Mouse (Mus musculus): ENCODE data around the gene Etnk1.

The Etnk1 gene

DNA sequence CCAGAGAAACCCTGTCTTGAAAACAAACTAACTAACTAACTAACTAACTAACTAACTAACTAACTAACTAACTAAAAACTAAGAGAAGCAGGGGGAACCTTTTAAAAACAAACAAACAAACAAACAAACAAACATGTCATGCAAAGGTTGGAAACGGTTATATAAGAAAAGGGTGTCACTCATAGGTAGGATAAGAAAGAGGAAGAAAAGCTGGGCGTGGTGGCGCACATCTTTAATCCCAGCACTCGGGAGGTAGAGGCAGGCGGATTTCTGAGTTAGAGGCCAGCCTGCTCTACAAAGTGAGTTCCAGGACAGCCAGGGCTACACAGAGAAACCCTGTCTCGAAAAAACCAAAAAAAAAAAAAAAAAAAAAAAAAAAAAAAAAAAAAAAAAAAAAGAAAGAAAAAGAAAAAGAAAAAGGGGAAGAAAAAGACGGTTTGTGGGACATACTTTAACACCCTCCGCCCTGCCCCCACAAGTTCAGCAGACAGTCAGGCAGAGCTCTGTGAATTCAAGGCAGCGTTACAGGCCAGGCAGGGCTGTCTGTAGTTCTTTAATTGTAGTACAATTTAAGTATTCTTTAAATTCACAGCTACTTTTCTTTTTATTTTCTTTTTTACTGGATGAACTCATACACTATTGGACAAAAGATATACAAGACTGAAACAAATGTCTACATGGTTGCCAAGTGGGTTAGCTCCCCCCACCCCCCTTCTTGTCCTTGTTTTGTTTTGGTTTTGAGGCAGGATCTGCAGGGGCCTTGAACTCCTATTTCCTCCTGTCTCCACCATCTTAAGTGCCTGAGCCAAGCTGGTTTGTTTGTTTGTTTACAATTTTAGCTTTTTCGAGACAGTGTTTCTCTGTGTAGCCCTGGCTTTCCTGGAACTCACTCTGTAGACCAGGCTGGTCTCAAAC is 15.7 kb upstream of the Etnk1 start:
- peak; percentile 66 for DNase-seq

DNA sequence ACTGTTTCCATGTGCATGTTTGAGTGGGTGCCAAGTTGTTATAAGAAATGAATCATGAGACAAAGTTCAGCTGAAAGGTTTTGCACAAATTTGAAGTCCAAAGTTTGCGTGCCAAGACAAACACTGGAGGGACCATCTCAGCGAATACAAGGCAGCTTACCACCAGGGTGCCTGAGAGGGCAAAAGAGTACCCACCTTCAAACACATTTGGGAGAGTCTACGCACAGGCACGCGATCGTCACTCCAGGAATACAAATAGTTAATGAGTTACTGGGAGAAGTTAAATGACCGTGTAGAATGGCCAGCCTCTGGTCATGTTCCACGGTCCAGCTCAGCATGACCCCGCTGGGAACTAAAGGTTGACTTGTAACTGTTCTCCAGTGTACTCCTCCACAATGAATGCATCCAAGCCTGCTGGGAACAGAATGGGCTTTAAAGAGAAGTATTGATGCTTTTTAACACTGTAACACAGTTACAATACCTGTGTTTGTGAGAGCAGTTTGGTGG is 14.6 kb upstream of the Etnk1 start:
- DNase-seq: no peak

DNA sequence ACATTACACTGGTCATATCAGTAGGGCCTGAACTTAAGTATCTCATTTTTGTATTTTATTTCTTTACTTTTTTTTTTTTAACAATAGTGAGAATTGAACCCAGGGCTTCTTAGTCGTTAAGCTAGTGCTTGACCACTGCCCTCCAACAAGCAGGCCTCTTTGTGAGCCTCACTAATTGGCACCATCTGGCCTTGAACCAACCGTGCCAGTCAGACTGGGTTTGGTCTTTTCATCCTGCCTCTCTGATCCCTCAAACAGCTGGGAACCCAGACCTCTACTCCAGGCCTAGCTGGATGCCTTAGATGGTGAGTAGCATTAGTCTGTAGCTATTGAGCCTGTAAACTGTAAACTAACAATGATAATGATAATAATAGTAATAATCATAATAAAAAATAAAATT is 13.9 kb upstream of the Etnk1 start:
- no peak for DNase-seq

DNA sequence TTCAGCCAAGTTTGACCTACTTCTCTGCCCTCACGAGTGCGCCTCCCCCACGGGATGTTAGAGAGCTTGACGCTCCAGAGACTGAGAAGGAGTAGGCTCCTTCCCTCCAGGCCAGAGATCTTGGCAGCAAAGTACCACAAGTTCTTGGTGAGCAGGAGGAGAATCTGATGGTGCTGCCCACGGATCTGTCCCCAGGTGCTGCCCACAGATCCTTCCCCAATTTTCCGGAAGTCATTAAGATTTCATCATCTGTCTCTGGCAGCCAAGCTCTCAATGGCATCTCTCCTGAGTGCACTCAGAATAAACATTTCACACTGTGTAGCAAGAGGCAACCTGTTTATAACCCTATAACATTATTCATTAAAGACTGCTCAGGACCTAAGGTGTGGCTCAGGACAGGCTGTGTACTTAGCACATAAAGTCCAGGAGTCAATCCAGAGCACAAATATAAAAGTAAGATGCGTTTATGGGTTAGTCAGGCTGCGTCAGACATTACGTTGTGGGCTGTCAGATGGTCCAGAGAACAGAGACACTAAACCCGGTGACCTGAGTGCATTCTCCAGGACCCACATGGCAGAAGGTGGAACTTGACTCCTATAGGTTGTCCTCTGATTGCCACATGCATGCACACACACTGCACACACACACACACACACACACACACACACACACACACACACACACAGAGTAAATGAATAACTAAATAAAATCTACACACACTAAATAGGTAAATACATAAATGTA is 13.1 kb upstream of the Etnk1 start:
- DNase-seq: no peak

- DNase-seq: no peak
Measured at GRCm38 (mm10) chr6:143154885-143155284, 12.1 kb upstream of the Etnk1 start.

DNA sequence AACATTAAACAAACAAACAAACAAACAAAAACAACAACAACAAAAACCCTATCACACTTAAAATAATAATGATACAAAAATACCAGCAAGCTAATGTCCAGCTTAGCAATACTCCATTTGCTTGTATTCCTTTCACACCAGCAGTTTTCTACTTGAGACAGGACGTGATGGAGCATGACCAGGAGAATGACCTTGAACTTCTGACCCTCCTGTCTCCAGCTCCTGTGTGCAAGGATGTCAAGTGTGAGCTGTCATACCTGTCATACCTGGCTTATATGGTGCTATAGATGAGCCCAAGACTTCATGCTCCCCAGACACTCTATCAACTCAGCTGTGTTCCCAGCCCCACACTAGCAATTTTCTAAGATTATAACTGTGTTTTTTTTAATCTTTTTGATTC is 11.0 kb upstream of the Etnk1 start:
- no peak for DNase-seq

GRCm38 (mm10) chr6:143156684-143157083 is 10.3 kb upstream of the Etnk1 start:
- peak; percentile 47 for DNase-seq

GRCm38 (mm10) chr6:143157401-143157800 is 9.6 kb upstream of the Etnk1 start:
- DNase-seq: no peak

GRCm38 (mm10) chr6:143160572-143161231 is 6.3 kb upstream of the Etnk1 start:
- no peak for DNase-seq

- DNase-seq: peak; percentile 62
Measured at GRCm38 (mm10) chr6:143162161-143162877, 4.7 kb upstream of the Etnk1 start.

- no peak for DNase-seq
Measured at GRCm38 (mm10) chr6:143163956-143164905, 2.8 kb upstream of the Etnk1 start.

GRCm38 (mm10) chr6:143164906-143165255 is 2.1 kb upstream of the Etnk1 start:
- no peak for DNase-seq

- no peak for DNase-seq
Measured at GRCm38 (mm10) chr6:143165404-143166257, 1.4 kb upstream of the Etnk1 start.

GRCm38 (mm10) chr6:143167409-143167919 is 443 bp downstream of the Etnk1 start:
- no peak for DNase-seq

DNA sequence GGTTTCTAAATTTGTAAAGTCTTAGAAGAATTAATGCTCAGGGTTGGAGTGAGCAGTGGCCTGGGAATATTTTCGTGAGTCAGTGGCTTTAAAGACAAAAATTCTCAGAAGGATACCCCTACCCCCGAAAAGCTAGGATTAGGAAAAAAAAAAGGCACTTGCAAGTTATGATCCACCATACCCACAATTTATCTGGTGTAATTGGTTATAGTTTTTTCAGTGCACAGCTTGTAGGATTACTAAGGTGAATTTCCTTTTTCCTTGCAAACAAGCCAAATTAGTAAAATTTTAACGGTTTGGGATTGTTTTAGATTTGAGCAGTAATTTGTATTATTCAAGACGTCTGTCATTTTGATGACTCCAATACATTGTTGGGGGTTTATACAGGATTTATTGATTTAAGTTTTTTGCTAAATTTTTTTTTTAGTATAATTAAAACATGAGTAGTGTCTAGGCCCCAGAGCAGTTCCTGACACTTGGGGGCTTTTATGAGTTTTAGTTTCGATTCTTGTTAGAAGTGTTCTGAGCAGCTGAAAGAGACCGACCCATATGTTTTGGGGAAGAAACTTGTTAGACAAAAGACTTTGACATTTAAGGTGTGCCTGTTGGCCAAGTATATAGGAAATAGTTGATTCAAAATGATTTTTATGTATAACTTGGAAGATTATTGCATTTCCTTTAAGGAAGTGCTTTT is 1.1 kb downstream of the Etnk1 start:
- no peak for DNase-seq

GRCm38 (mm10) chr6:143169385-143169784 is 2.4 kb downstream of the Etnk1 start:
- no peak for DNase-seq

DNA sequence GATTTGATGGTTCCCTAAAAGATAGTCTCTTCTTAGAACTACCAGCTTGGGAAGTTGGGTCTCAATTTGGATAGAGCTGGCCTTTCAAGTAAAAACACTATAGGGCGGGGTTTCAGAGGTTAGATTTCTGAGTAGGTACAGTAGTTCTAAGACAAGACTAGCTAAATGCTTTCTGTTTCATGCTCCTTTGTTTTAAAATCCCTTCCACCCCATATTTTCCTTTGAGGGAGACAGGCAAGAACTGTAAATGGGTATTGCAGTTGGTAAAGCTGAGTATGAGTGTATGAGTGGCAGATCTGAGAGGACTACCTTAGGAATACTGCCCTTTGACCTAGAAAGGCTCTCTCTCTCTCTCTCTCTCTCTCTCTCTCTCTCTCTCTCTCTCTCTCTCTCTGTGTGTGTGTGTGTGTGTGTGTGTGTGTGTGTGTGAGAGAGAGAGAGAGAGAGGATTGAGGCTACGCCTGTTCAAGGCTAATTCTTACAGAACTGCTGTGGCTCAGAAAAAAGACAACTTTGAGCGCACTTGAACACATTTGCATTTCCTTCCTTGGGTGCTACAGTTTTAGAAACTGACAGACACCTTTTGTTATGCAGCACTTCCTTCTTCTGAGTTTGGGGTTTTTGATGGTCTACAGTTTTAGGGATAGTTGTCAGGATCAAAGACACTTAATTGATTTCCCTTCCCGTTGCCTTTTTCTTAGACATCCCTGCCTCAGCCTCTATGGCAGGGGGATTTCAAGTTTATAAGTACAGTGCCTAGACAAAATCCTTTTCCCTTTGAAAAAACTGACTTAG is 3.3 kb downstream of the Etnk1 start:
- DNase-seq: no peak

GRCm38 (mm10) chr6:143171066-143171465 is 4.0 kb downstream of the Etnk1 start:
- DNase-seq: no peak

All from thymus, postnatal 25 days (tissue).